Mouse (Mus musculus): ENCODE results near the gene Dnaaf3. TPM values are rescaled to one million over a fixed set of nuclear protein-coding genes. Genes with fewer than 3 reads are reported as not detected.

The Dnaaf3 gene
- polyA plus RNA-seq, 1 experiment from 2014 or later = 1.2 TPM

GRCm38 (mm10) chr7:4513829-4514712 is 18.2 kb downstream of the Dnaaf3 start:
- Histone ChIP-seq H3K36me3 (ENCODE audit: control insufficient read depth, insufficient read depth, low read length) (no peaks in the 10 kb centered on the region), H3K27ac (ENCODE audit: low read depth, low read length) (no peak overlapping the region), H3K4me1 (replicated peaks; ENCODE audit: control insufficient read depth, insufficient read depth, low read length) (0 out of 2 replicates have a peak, but pooled peaks cover 2% of the 10 kb centered on the region), H3K9me3 (ENCODE audit: control insufficient read depth, low read length) (no peaks in the 10 kb centered on the region), H3K4me3 (ENCODE audit: low read depth, low read length) (no peak overlapping the region), H3K4me2 (replicated peaks; ENCODE audit: low read depth, low read length) (no peak overlapping the region), H3K27me3 (ENCODE audit: control insufficient read depth, insufficient read depth, low read length) (no peaks in the 10 kb centered on the region), H3K9ac (ENCODE audit: low read depth, low read length) (no peak overlapping the region)
- no peak for DNase-seq (ENCODE audit: low spot score)
- ATAC-seq (ENCODE audit: low FRiP score) = no peak
- WGBS = 72% methylated on average over 6 of the region's 6 CpGs

- no peak overlapping the region for H3K4me3 ChIP-seq (ENCODE audit: low read depth, low read length)
- 28% methylated on average over 13 of the region's 13 CpGs for WGBS
- no peaks in the 10 kb centered on the region for H3K36me3 ChIP-seq (ENCODE audit: control insufficient read depth, insufficient read depth, low read length)
Observed at GRCm38 (mm10) chr7:4513236-4513635, 19.0 kb downstream of the Dnaaf3 start.

GRCm38 (mm10) chr7:4511489-4512224 is 20.6 kb downstream of the Dnaaf3 start:
- WGBS = 78% methylated on average over 8 of the region's 8 CpGs
- DNase-seq (ENCODE audit: low spot score) (no peak), ATAC-seq (ENCODE audit: low FRiP score) (no peak)
- H3K4me1 ChIP-seq (replicated peaks; ENCODE audit: control insufficient read depth, insufficient read depth, low read length) = 0 out of 2 replicates have a peak, but pooled peaks cover 2% of the 10 kb centered on the region
- H3K36me3 ChIP-seq (ENCODE audit: control insufficient read depth, insufficient read depth, low read length) = no peaks in the 10 kb centered on the region
- H3K9ac ChIP-seq (ENCODE audit: low read depth, low read length) = no peak overlapping the region
- H3K4me3 ChIP-seq (ENCODE audit: low read depth, low read length) = no peak overlapping the region
- H3K27ac ChIP-seq (ENCODE audit: low read depth, low read length) = no peak overlapping the region
- H3K27me3 ChIP-seq (ENCODE audit: control insufficient read depth, insufficient read depth, low read length) = no peaks in the 10 kb centered on the region
- H3K9me3 ChIP-seq (ENCODE audit: control insufficient read depth, low read length) = no peaks in the 10 kb centered on the region
- no peak overlapping the region for H3K4me2 ChIP-seq (replicated peaks; ENCODE audit: low read depth, low read length)

More at GRCm38 (mm10) chr7:4513236-4513635, 19.0 kb downstream of the Dnaaf3 start:
- H3K27ac ChIP-seq (ENCODE audit: low read depth, low read length) = no peak overlapping the region
- H3K9ac ChIP-seq (ENCODE audit: low read depth, low read length) = no peak overlapping the region
- no peak overlapping the region for H3K4me2 ChIP-seq (replicated peaks; ENCODE audit: low read depth, low read length)
- no peaks in the 10 kb centered on the region for H3K9me3 ChIP-seq (ENCODE audit: control insufficient read depth, low read length)
- H3K27me3 ChIP-seq (ENCODE audit: control insufficient read depth, insufficient read depth, low read length) = no peaks in the 10 kb centered on the region
- peak; percentile 77 for DNase-seq (ENCODE audit: low spot score)
- ATAC-seq (ENCODE audit: low FRiP score) = no peak
- H3K4me1 ChIP-seq (replicated peaks; ENCODE audit: control insufficient read depth, insufficient read depth, low read length) = 0 out of 2 replicates have a peak, but pooled peaks cover 2% of the 10 kb centered on the region

GRCm38 (mm10) chr7:4509863-4510608 is 22.2 kb downstream of the Dnaaf3 start:
- no peak overlapping the region for H3K9ac ChIP-seq (ENCODE audit: low read depth, low read length)
- WGBS = 10% methylated on average over 24 of the region's 24 CpGs
- no peak overlapping the region for H3K4me3 ChIP-seq (ENCODE audit: low read depth, low read length)
- no peaks in the 10 kb centered on the region for H3K27me3 ChIP-seq (ENCODE audit: control insufficient read depth, insufficient read depth, low read length)
- no peak overlapping the region for H3K4me2 ChIP-seq (replicated peaks; ENCODE audit: low read depth, low read length)
- H3K36me3 ChIP-seq (ENCODE audit: control insufficient read depth, insufficient read depth, low read length) = no peaks in the 10 kb centered on the region
- no peaks in the 10 kb centered on the region for H3K4me1 ChIP-seq (replicated peaks; ENCODE audit: control insufficient read depth, insufficient read depth, low read length)
- peak; percentile 85 for ATAC-seq (ENCODE audit: low FRiP score)
- H3K27ac ChIP-seq (ENCODE audit: low read depth, low read length) = 0 out of 2 replicates have a peak overlapping the region, but pooled peaks have one; percentile 33
- DNase-seq (ENCODE audit: low spot score) = peak; percentile 90
- no peaks in the 10 kb centered on the region for H3K9me3 ChIP-seq (ENCODE audit: control insufficient read depth, low read length)

GRCm38 (mm10) chr7:4508739-4509116 is 23.5 kb downstream of the Dnaaf3 start:
- no peaks in the 10 kb centered on the region for H3K36me3 ChIP-seq (ENCODE audit: control insufficient read depth, insufficient read depth, low read length)
- no peaks in the 10 kb centered on the region for H3K9me3 ChIP-seq (ENCODE audit: control insufficient read depth, low read length)
- no peaks in the 10 kb centered on the region for H3K27me3 ChIP-seq (ENCODE audit: control insufficient read depth, insufficient read depth, low read length)
- no peak overlapping the region for H3K4me3 ChIP-seq (ENCODE audit: low read depth, low read length)
- H3K27ac ChIP-seq (ENCODE audit: low read depth, low read length) = no peak overlapping the region
- ATAC-seq (ENCODE audit: low FRiP score) (no peak), DNase-seq (ENCODE audit: low spot score) (no peak)
- 90% methylated on average over 8 of the region's 8 CpGs for WGBS
- no peaks in the 10 kb centered on the region for H3K4me1 ChIP-seq (replicated peaks; ENCODE audit: control insufficient read depth, insufficient read depth, low read length)
- no peak overlapping the region for H3K4me2 ChIP-seq (replicated peaks; ENCODE audit: low read depth, low read length)
- H3K9ac ChIP-seq (ENCODE audit: low read depth, low read length) = no peak overlapping the region

GRCm38 (mm10) chr7:4508062-4508738 is 24.1 kb downstream of the Dnaaf3 start:
- Histone ChIP-seq H3K9me3 (ENCODE audit: control insufficient read depth, low read length) (no peaks in the 10 kb centered on the region), H3K4me1 (replicated peaks; ENCODE audit: control insufficient read depth, insufficient read depth, low read length) (no peaks in the 10 kb centered on the region), H3K27me3 (ENCODE audit: control insufficient read depth, insufficient read depth, low read length) (no peaks in the 10 kb centered on the region), H3K36me3 (ENCODE audit: control insufficient read depth, insufficient read depth, low read length) (no peaks in the 10 kb centered on the region), H3K4me3 (ENCODE audit: low read depth, low read length) (no peak overlapping the region), H3K27ac (ENCODE audit: low read depth, low read length) (no peak overlapping the region), H3K4me2 (replicated peaks; ENCODE audit: low read depth, low read length) (no peak overlapping the region), H3K9ac (ENCODE audit: low read depth, low read length) (no peak overlapping the region)
- ATAC-seq (ENCODE audit: low FRiP score) (no peak), DNase-seq (ENCODE audit: low spot score) (no peak)
- 79% methylated on average over 30 of the region's 32 CpGs for WGBS

- Histone ChIP-seq H3K9me3 (ENCODE audit: control insufficient read depth, low read length) (no peaks in the 10 kb centered on the region), H3K9ac (ENCODE audit: low read depth, low read length) (no peak overlapping the region), H3K4me3 (ENCODE audit: low read depth, low read length) (no peak overlapping the region), H3K27me3 (ENCODE audit: control insufficient read depth, insufficient read depth, low read length) (no peaks in the 10 kb centered on the region), H3K27ac (ENCODE audit: low read depth, low read length) (no peak overlapping the region), H3K36me3 (ENCODE audit: control insufficient read depth, insufficient read depth, low read length) (no peaks in the 10 kb centered on the region), H3K4me1 (replicated peaks; ENCODE audit: control insufficient read depth, insufficient read depth, low read length) (no peaks in the 10 kb centered on the region), H3K4me2 (replicated peaks; ENCODE audit: low read depth, low read length) (no peak overlapping the region)
- ATAC-seq (ENCODE audit: low FRiP score) (no peak), DNase-seq (ENCODE audit: low spot score) (no peak)
- WGBS = 68% methylated on average over 3 of the region's 4 CpGs
Observed at GRCm38 (mm10) chr7:4507220-4507619, 25.0 kb downstream of the Dnaaf3 start.
